Mouse (Mus musculus): ENCODE measurements around the gene Arhgef10l. TPM values are rescaled to one million over a fixed set of nuclear protein-coding genes. Genes with fewer than 3 reads are reported as not detected.

Gene Arhgef10l
- polyA plus RNA-seq, 2 experiments, result 2.4 to 2.5 TPM

GRCm38 (mm10) chr4:140555273-140555672 is 110.5 kb downstream of the Arhgef10l start:
- H3K27me3 ChIP-seq (ENCODE audit: control insufficient read depth, insufficient read depth, low read length), result no peaks in the 10 kb centered on the region
- H3K4me1 ChIP-seq (replicated peaks; ENCODE audit: control insufficient read depth in 2 of 2, insufficient read depth in 2 of 2, low read length in 1 of 2), result no peaks in the 10 kb centered on the region
- no peak overlapping the region for H3K27ac ChIP-seq
- ATAC-seq (ENCODE audit: insufficient read depth) (no peak), DNase-seq (ENCODE audit: low read depth in 3 of 3, low spot score in 3 of 3) (peak in 2 of 3 experiments; percentile 32 to 33)
- no peak overlapping the region for H3K9ac ChIP-seq (replicated peaks)
- no peak overlapping the region for H3K4me3 ChIP-seq (ENCODE audit: insufficient read depth in 1 of 2, low read depth in 2 of 2, low read length in 2 of 2)
- WGBS (ENCODE audit: insufficient replicate concordance), result 41% methylated on average over 7 of the region's 7 CpGs
- no peaks in the 10 kb centered on the region for H3K9me3 ChIP-seq (ENCODE audit: control insufficient read depth, low read length)
- no peaks in the 10 kb centered on the region for H3K36me3 ChIP-seq (replicated peaks; ENCODE audit: control insufficient read depth, insufficient read depth, low read depth)
- no peak overlapping the region for H3K4me2 ChIP-seq (ENCODE audit: low read depth)
- TF ChIP-seq CTCF (IDR thresholded peaks at IDR 0.05; ENCODE audit: low read depth) (peak; percentile 84), EP300 (IDR thresholded peaks at IDR 0.05; ENCODE audit: low read depth) (no peak)

- Histone ChIP-seq H3K4me2 (ENCODE audit: low read depth) (no peak overlapping the region), H3K4me1 (replicated peaks; ENCODE audit: control insufficient read depth in 2 of 2, insufficient read depth in 2 of 2, low read length in 1 of 2) (no peaks in the 10 kb centered on the region), H3K36me3 (replicated peaks; ENCODE audit: control insufficient read depth, insufficient read depth, low read depth) (no peaks in the 10 kb centered on the region), H3K27me3 (ENCODE audit: control insufficient read depth, insufficient read depth, low read length) (no peaks in the 10 kb centered on the region), H3K9ac (replicated peaks) (no peak overlapping the region), H3K27ac (no peak overlapping the region), H3K4me3 (ENCODE audit: insufficient read depth in 1 of 2, low read depth in 2 of 2, low read length in 2 of 2) (no peak overlapping the region), H3K9me3 (ENCODE audit: control insufficient read depth, low read length) (no peaks in the 10 kb centered on the region)
- ATAC-seq (ENCODE audit: insufficient read depth) (no peak), DNase-seq (ENCODE audit: low read depth in 3 of 3, low spot score in 3 of 3) (no peak)
- no peak for TF ChIP-seq EP300 (IDR thresholded peaks at IDR 0.05; ENCODE audit: low read depth)
- TF ChIP-seq CTCF (IDR thresholded peaks at IDR 0.05; ENCODE audit: low read depth), result no peak
- WGBS (ENCODE audit: insufficient replicate concordance), result 36% methylated on average over 4 of the region's 4 CpGs
Measured at GRCm38 (mm10) chr4:140554552-140554951, 111.3 kb downstream of the Arhgef10l start.

DNA sequence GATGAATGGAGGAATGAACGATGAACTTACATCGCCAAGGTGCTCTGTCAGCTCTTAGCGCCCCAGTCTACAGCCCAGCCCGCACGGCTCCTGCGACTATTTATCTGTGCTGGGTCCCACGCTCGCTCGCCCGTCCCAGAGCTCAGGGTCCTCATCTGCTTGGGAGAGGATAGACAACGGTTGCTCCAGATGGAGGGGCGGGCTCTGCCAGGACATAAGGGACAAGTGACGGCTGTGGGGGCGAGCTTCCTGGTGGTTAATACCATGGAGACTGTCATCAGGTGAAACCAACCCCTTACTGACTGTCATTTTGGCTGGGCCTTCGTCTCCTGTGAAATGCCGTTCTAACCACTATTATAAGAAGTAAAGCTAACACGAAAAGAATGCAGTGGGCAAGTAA is 114.0 kb downstream of the Arhgef10l start:
- TF ChIP-seq EP300 (IDR thresholded peaks at IDR 0.05; ENCODE audit: low read depth) (no peak), CTCF (IDR thresholded peaks at IDR 0.05; ENCODE audit: low read depth) (no peak)
- H3K27ac ChIP-seq, result no peak overlapping the region
- H3K4me2 ChIP-seq (ENCODE audit: low read depth), result no peak overlapping the region
- no peak for DNase-seq (ENCODE audit: low read depth in 3 of 3, low spot score in 3 of 3)
- H3K9me3 ChIP-seq (ENCODE audit: control insufficient read depth, low read length), result no peaks in the 10 kb centered on the region
- 79% methylated on average over 17 of the region's 17 CpGs for WGBS (ENCODE audit: insufficient replicate concordance)
- no peaks in the 10 kb centered on the region for H3K27me3 ChIP-seq (ENCODE audit: control insufficient read depth, insufficient read depth, low read length)
- no peaks in the 10 kb centered on the region for H3K36me3 ChIP-seq (replicated peaks; ENCODE audit: control insufficient read depth, insufficient read depth, low read depth)
- no peak for ATAC-seq (ENCODE audit: insufficient read depth)
- H3K9ac ChIP-seq (replicated peaks), result no peak overlapping the region
- no peaks in the 10 kb centered on the region for H3K4me1 ChIP-seq (replicated peaks; ENCODE audit: control insufficient read depth in 2 of 2, insufficient read depth in 2 of 2, low read length in 1 of 2)
- H3K4me3 ChIP-seq (ENCODE audit: insufficient read depth in 1 of 2, low read depth in 2 of 2, low read length in 2 of 2), result no peak overlapping the region

DNA sequence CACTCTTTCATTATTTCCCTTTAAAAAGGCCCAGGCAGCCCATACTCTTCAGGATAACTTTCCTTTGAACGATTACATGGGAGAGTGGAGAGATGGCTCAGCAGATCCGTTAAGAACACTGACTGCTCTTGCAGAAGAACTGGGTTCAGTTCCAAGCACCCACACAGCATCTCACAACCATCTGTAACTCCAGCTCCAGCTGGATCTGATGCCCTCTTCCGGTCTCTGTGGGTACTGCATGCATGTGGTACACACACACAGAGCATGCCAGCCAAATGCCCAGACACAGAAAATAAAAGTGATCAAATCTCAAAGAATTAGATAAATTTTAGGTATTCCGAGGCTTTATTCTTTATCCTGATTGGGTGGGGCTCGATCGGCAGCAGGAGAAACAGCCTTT is 115.1 kb downstream of the Arhgef10l start:
- TF ChIP-seq CTCF (IDR thresholded peaks at IDR 0.05; ENCODE audit: low read depth) (peak; percentile 43), EP300 (IDR thresholded peaks at IDR 0.05; ENCODE audit: low read depth) (no peak)
- DNase-seq (ENCODE audit: low read depth in 3 of 3, low spot score in 3 of 3), result no peak
- H3K4me3 ChIP-seq (ENCODE audit: insufficient read depth in 1 of 2, low read depth in 2 of 2, low read length in 2 of 2), result no peak overlapping the region
- H3K27ac ChIP-seq, result no peak overlapping the region
- 69% methylated on average over 6 of the region's 6 CpGs for WGBS (ENCODE audit: insufficient replicate concordance)
- H3K4me1 ChIP-seq (replicated peaks; ENCODE audit: control insufficient read depth in 2 of 2, insufficient read depth in 2 of 2, low read length in 1 of 2), result no peaks in the 10 kb centered on the region
- no peaks in the 10 kb centered on the region for H3K27me3 ChIP-seq (ENCODE audit: control insufficient read depth, insufficient read depth, low read length)
- no peaks in the 10 kb centered on the region for H3K9me3 ChIP-seq (ENCODE audit: control insufficient read depth, low read length)
- no peaks in the 10 kb centered on the region for H3K36me3 ChIP-seq (replicated peaks; ENCODE audit: control insufficient read depth, insufficient read depth, low read depth)
- no peak overlapping the region for H3K4me2 ChIP-seq (ENCODE audit: low read depth)
- H3K9ac ChIP-seq (replicated peaks), result no peak overlapping the region
- no peak for ATAC-seq (ENCODE audit: insufficient read depth)

GRCm38 (mm10) chr4:140549975-140550374 is 115.8 kb downstream of the Arhgef10l start:
- Histone ChIP-seq H3K4me3 (ENCODE audit: insufficient read depth in 1 of 2, low read depth in 2 of 2, low read length in 2 of 2) (no peak overlapping the region), H3K27me3 (ENCODE audit: control insufficient read depth, insufficient read depth, low read length) (no peaks in the 10 kb centered on the region), H3K4me1 (replicated peaks; ENCODE audit: control insufficient read depth in 2 of 2, insufficient read depth in 2 of 2, low read length in 1 of 2) (no peaks in the 10 kb centered on the region), H3K9ac (replicated peaks) (no peak overlapping the region), H3K9me3 (ENCODE audit: control insufficient read depth, low read length) (no peaks in the 10 kb centered on the region), H3K4me2 (ENCODE audit: low read depth) (no peak overlapping the region), H3K27ac (no peak overlapping the region), H3K36me3 (replicated peaks; ENCODE audit: control insufficient read depth, insufficient read depth, low read depth) (no peaks in the 10 kb centered on the region)
- TF ChIP-seq EP300 (IDR thresholded peaks at IDR 0.05; ENCODE audit: low read depth), result no peak
- WGBS (ENCODE audit: insufficient replicate concordance), result 71% methylated on average over 12 of the region's 12 CpGs
- no peak for ATAC-seq (ENCODE audit: insufficient read depth)
- no peak for DNase-seq (ENCODE audit: low read depth in 3 of 3, low spot score in 3 of 3)

Data from liver, embryonic 14.5 days (tissue).